Mouse (Mus musculus) cerebral cortex, adult 2 months (tissue): ENCODE results near the gene Gm14403.

Experiments used
- WGBS: fragments of 180-500 bp; shearing (Covaris S2); methylation state at CpG from one replicate; pipeline ENCODE4 v1.1.7; 2018; 5-methylcytosine and 5-hydroxymethylcytosine counted together

Gm14403 gene

DNA sequence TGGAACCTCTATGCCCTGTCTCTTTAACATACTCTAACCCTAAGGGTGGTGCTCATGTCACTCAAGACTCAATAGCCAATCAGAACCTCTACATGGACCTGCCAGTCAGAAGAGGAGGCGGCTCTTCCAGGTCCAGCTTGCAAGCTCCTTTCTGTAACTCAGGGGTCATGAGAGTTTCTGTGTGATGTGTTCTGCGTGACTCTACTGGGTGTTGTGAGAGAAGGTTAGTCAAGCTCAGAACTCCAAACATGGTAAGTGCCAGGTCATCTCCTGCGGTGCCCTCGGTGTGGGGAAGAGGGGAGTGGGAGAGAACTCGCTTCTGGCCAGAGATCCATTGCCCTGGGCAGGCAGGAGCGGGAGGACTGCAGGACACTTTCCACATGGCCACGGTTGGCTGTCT is at the start of gene Gm14403:
Gene Gm14403, plus strand, starts transcription at position 149 of the 400 bp plus-strand sequence.
- WGBS, result 17% methylated on average over 7 of the region's 7 CpGs

DNA sequence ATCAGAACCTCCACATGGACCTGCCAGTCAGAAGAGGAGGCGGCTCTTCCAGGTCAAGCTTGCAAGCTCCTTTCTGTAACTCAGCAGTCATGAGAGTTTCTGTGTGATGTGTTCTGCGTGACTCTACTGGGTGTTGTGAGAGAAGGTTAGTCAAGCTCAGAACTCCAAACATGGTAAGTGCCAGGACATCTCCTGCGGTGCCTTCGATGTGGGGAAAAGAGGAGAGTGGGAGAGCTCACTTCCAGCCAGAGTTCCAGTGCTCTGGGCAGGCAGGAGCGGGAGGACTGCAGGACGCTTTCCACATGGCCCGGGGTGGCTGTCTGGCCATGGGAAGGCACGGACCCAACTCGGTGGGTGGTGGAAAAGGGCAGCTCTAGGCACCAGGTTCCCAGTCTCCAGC is 33.3 kb upstream of the Gm14403 start, which contains the start of gene Zfp970:
Gene Zfp970, plus strand, starts transcription at position 58 of the 400 bp plus-strand sequence.
- 8% methylated on average over 9 of the region's 9 CpGs for WGBS

GRCm38 (mm10) chr2:177472261-177472660 is 25.8 kb upstream of the Gm14403 start:
- WGBS, result 92% methylated on average over 7 of the region's 10 CpGs

DNA sequence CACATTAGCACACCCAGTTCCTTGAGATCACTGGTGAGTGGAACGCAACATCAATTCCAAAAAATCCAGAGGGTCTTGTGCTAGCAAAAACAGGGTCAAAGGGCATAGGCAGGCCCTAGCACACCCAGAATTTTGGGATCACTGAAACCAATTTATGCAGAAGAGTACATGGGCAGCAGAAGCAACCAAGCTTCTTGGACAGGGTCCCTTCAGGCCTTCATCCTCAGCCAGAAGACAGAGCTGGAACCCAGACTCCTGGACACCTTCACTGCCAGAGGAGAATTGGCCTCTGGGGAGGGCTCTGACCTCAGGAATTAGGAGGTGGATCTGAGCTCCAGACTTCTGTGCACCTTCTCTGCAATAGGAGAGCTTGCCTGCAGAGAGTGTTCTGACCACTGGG is 16.0 kb upstream of the Gm14403 start:
- 67% methylated on average over 1 of the region's 1 CpGs for WGBS

GRCm38 (mm10) chr2:177483238-177483948 is 14.6 kb upstream of the Gm14403 start:
- WGBS, result 85% methylated on average over 11 of the region's 11 CpGs

DNA sequence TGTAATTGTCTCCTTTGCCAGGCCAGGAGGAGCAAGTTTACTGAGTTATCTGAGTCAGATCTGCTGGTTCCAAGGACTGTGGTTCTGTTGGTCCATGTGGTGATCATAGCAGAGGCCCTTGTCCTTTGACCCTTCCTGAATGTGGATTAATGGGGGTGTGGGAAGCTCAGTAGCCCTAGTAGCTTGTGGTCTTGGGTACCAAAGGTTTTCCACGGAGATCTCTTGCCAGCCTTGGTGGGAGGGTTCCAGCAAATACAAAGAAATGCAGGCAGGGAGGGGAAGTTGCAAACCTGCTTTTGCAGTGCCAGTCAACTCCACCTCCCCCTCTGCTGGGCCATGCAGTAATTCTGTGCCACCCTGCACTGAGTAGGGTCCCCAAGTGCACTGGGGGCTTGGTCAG is 1.2 kb downstream of the Gm14403 start:
- WGBS, result 38% methylated on average over 1 of the region's 1 CpGs

DNA sequence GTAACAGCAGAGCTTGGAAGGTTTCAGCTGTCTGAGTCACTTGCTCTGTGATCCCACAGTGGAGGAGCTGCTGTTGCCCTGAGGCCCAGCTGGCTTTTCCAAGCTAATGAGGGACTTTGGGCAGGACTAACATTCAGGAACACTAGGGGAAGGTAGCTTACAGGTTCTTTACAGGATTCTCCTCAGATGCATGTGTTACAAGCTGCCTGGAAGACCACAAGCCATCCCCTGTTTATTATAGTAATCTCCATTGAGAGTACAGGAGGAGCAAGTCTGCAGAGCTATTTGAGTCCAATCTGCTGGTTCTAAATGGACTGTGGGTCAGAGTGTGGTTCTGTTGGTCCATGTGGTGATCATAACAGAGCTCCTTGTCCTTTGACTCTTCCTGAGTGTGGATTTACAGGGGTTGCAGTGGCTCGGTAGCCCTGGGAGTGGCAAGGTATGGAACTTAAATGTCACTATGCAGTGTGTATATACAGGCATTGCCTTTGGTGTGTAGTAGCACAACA is 7.2 kb downstream of the Gm14403 start:
- WGBS, result 100% methylated on average over 1 of the region's 1 CpGs

DNA sequence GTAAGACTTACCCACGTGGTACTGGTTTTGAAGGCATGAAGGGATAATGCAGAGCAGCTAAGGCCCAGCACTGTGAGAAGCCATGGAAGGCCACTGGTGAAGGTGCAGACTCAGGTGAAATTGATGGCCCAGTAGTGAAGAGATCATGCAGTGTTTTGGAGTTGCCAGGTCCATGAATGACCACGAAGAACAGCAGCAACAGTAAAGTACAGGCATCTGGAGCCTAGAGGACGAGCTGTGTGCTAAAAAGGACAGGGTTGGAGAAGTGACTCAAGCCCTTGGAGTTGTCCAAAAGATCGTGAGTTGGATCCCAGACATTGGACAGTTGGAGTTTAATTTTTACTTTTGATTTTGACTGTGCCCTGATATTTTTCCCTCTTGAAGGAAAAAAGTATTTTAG is 13.4 kb downstream of the Gm14403 start:
- WGBS, result 69% methylated on average over 4 of the region's 4 CpGs

DNA sequence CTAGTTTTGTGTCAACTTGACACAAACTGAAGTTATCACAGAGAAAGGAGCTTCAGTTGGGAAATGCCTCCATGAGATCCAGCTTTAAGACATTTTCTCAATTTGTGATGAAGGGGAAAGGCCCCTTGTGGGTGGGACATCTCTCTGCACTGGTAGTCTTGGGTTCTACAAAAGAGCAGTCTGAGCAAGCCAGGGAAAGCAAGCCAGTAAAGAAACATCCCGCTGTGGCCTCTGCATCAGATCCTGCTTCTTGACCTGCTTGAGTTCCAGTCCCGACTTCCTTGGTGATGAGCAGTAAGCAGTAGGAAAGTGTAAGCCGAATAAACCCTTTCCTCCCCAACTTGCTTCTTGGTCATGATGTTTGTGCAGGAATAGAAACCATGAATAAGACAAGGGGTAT is 14.0 kb downstream of the Gm14403 start:
- 94% methylated on average over 3 of the region's 3 CpGs for WGBS

GRCm38 (mm10) chr2:177513991-177514479 is 16.0 kb downstream of the Gm14403 start:
- WGBS, result 89% methylated on average over 4 of the region's 4 CpGs

- 88% methylated on average over 9 of the region's 9 CpGs for WGBS
Measured at GRCm38 (mm10) chr2:177517746-177518145, 19.7 kb downstream of the Gm14403 start.

GRCm38 (mm10) chr2:177518354-177518753 is 20.3 kb downstream of the Gm14403 start:
- WGBS, result 85% methylated on average over 7 of the region's 7 CpGs

- 90% methylated on average over 1 of the region's 1 CpGs for whole genome bisulfite sequencing
Measured at GRCm38 (mm10) chr2:177518960-177519359, 20.9 kb downstream of the Gm14403 start.

- WGBS, result 79% methylated on average over 8 of the region's 8 CpGs
Measured at GRCm38 (mm10) chr2:177520035-177520434, 22.0 kb downstream of the Gm14403 start.

DNA sequence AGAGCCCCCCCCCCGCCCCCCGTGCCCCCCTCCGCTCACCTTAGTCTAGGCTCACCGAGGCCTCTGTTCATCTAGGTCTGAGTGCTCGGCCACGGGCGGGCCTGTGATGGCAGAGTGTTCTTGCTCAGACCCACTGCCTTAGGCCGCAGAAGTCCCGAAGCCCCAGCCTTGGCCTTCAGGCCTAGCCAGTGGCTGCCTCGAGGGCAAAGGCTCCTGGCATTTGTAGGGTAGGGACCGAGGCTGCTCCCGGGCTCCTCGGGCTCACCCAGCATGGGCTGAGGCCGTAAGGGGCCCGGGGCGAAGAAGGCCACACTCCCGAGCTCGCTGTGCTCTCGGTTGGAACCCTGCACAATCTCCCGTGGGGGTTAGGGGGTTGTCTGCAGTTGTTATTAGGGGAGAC is 25.0 kb downstream of the Gm14403 start:
- WGBS, result 92% methylated on average over 20 of the region's 20 CpGs

DNA sequence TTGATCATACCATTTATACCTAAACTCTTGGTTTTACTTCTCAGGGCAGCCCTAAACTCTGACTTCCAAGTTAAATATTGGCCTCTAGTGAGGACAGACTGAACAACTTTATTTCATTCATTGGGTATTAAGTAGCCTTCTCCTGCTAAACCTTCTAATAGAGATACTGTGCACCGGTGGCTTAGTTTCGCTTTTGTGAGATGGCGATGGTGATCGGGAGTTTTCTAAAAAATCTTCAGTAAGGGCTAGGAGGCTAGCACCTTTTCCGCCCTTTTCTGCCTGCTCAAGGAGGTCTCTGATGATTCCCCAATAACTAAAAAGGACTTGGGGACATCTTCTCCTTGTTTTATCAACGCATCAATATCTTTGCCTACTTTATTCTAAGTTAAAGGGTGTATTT is 25.7 kb downstream of the Gm14403 start:
- 90% methylated on average over 6 of the region's 6 CpGs for WGBS

DNA sequence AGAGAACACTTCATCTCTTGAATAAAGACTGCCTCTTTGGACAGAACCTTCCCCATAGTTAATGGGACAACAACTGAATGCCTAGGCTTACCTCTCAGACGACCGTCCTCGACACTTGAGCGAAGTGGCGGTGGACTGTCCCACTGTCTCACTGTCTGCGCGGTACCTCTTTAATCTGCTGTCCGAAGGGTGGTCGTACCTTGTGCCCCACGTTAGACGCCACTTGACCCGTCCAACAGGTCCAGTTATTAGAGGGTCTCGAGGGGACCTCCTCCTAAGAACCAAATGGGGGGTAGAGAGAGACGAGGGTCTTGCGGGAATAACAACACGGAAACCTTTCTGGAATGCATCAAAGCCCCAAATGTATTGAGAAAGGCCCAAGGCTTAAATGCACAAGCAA is 26.2 kb downstream of the Gm14403 start:
- WGBS, result 92% methylated on average over 16 of the region's 16 CpGs

GRCm38 (mm10) chr2:177535876-177536275 is 37.9 kb downstream of the Gm14403 start:
- 79% methylated on average over 9 of the region's 9 CpGs for WGBS

GRCm38 (mm10) chr2:177537141-177537540 is 39.1 kb downstream of the Gm14403 start:
- 91% methylated on average over 2 of the region's 2 CpGs for WGBS

DNA sequence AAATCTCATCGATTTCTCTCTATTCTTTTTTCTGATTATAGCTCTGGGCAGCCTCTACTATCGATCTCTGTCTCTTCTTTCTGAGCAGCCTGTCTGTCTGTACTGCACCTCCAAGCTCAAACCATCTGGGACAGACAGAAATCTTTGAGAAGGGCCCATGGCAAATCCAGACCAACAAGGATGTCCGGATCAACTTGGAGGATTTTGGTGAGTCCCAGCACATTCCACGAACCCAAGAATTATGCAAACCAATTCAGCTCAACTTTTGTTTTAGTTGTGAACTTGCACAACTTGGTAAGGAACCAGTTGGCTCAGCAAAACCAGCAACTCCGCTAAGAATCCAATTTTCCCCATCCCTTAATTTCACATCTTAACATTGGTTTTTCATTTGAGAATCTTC is 39.7 kb downstream of the Gm14403 start:
- 85% methylated on average over 5 of the region's 5 CpGs for WGBS

- WGBS, result 60% methylated on average over 1 of the region's 1 CpGs
Measured at GRCm38 (mm10) chr2:177555261-177555660, 57.2 kb downstream of the Gm14403 start.
